Mouse (Mus musculus) mammary gland, adult 2 months (tissue): Measurements from ENCODE around the gene Tent4b. TPM values are rescaled to one million over a fixed set of nuclear protein-coding genes. Genes with fewer than 3 reads are reported as not detected.

ENCODE experiments used
- polyA plus RNA-seq: library from polyadenylated mRNA; depleted of rRNA; stranded (reverse); fragments of >200 nt; gene quantifications from 2 replicates; pipeline ENCODE4 v1.2.3, GENCODE M21; 2012; ENCODE audit warnings: low replicate concordance; rRNA removed

The Tent4b gene
- 15.3 and 20.4 TPM in 2 replicates for polyA plus RNA-seq

GRCm38 (mm10) chr8:88198945-88199571, at the start of gene Tent4b:
Tent4b (plus strand) TSS chr8:88199213.

GRCm38 (mm10) chr8:88272231-88273050, 73.4 kb downstream of the Tent4b start, which contains the start of gene Adcy7:
Adcy7 (plus strand) TSS chr8:88272403.

Other genes with a start within 250 kb of the Tent4b start
- gene Zfp423, start 239.6 kb upstream of the Tent4b start, polyA plus RNA-seq, result 25.3 and 29.0 TPM in 2 replicates
- gene Cnep1r1, start 80.4 kb upstream of the Tent4b start, polyA plus RNA-seq, result 7.9 and 24.2 TPM in 2 replicates
- gene Heatr3, start 61.4 kb upstream of the Tent4b start, polyA plus RNA-seq, result 11.7 and 19.6 TPM in 2 replicates
- 42.7 and 57.5 TPM in 2 replicates for gene Adcy7, start 73.2 kb downstream of the Tent4b start, polyA plus RNA-seq
- gene Brd7, start 163.0 kb downstream of the Tent4b start, polyA plus RNA-seq, result 14.4 and 30.4 TPM in 2 replicates